Mouse (Mus musculus): Measurements from ENCODE around the gene Dgkg.

DNA sequence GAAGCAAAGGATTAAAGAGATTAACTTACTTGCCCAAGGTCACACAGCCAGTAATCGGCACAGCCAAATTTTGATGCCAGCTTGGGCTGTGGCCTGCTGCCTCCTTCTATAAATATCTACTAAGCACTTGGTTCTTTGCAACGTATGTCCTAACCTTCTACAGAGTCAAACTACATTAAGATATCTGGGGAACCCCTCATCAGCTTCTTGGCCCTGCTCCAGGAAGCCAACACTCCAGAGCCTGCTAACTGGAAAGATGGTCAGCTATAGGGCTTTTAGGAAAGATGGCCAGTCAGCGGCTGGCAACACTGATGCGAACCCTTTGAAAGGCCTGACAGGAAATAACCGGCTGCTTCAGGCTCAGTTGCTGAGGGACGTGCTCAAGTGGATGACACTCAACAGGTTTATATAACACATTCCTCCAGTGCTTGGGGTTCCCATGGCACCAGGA lies 114.3 kb downstream of the Dgkg start:
- TF ChIP-seq EP300 (IDR thresholded peaks at IDR 0.05; ENCODE audit: low read depth) (no peak), CTCF (IDR thresholded peaks at IDR 0.05; ENCODE audit: low read depth) (no peak)
